Comparison of ENCODE assay signal across 15 mouse cellular contexts in genomic region chr5:89040814-89041213, GRCm38 (mm10).
DNase-seq lines count a peak whose midpoint lies in the region; ATAC-seq and TF ChIP-seq lines count a peak whose summit lies in the region.
"Had no signal": no experiment of that assay in that cellular context is flagged by ENCODE, and none has a peak within 500 bp of the region (broad histone marks: within the 10 kb centered on the region; RNA-seq: fewer than 3 reads in every experiment).

No protein-coding gene starts in this region.

- peaks cover 27% of the 10 kb centered on the region for H3K4me1 ChIP-seq in heart, embryonic 16.5 days (ENCODE audit: control insufficient read depth, insufficient read depth, low read length)
- H3K4me1 ChIP-seq in heart, embryonic 11.5 days (ENCODE audit: control insufficient read depth, insufficient read depth, low read length) = peaks cover 16% of the 10 kb centered on the region
- H3K4me1 ChIP-seq in neural tube, embryonic 14.5 days (ENCODE audit: control insufficient read depth, insufficient read depth, low read length) = peaks cover 6% of the 10 kb centered on the region; the same call in 1 of the 2 replicates
- H3K4me1 ChIP-seq: stomach, embryonic 15.5 days had no signal

- ATAC-seq in heart, embryonic 16.5 days (replicated peaks; ENCODE audit: extremely low read depth, insufficient read depth, low FRiP score) = peak; percentile 57
- ATAC-seq in heart, embryonic 11.5 days (replicated peaks; ENCODE audit: insufficient number of reproducible peaks, low FRiP score, low TSS enrichment) = no peak
- ATAC-seq in neural tube, embryonic 14.5 days (ENCODE audit: low read depth) = 0 out of 2 replicates have a peak, but pooled peaks have one; percentile 25
- ATAC-seq: forebrain, embryonic 16.5 days; inflammation-experienced regulatory T-cells, adult 6 months; lung, postnatal 0 days; midbrain, embryonic 16.5 days had no signal

- H3K36me3 ChIP-seq in heart, embryonic 16.5 days (ENCODE audit: control insufficient read depth, insufficient read depth) = no peaks in the 10 kb centered on the region
- no peaks in the 10 kb centered on the region for H3K36me3 ChIP-seq in heart, embryonic 11.5 days (ENCODE audit: control insufficient read depth, insufficient read depth, low read length)
- H3K36me3 ChIP-seq in neural tube, embryonic 14.5 days (ENCODE audit: control insufficient read depth, insufficient read depth, low read length) = no peaks in the 10 kb centered on the region
- H3K36me3 ChIP-seq: stomach, embryonic 15.5 days had no signal

- no peak overlapping the region for H3K4me2 ChIP-seq in heart, embryonic 16.5 days (ENCODE audit: low read depth, low read length)
- H3K4me2 ChIP-seq in heart, embryonic 11.5 days = no peak overlapping the region
- H3K4me2 ChIP-seq in neural tube, embryonic 14.5 days (ENCODE audit: low read depth, low read length) = no peak overlapping the region
- H3K4me2 ChIP-seq: liver, embryonic 11.5 days; stomach, embryonic 15.5 days had no signal

- H3K27ac ChIP-seq in heart, embryonic 16.5 days (ENCODE audit: low read length) = peak overlapping the region; percentile 72
- no peak overlapping the region; the same call in 1 of the 2 replicates for H3K27ac ChIP-seq in heart, embryonic 11.5 days (ENCODE audit: low read depth, low read length)
- H3K27ac ChIP-seq in layer of hippocampus, adult 2 months = 0 out of 2 replicates have a peak overlapping the region, but pooled peaks have one; percentile 25
- no peak overlapping the region for H3K27ac ChIP-seq in neural tube, embryonic 14.5 days (ENCODE audit: low read depth, low read length)
- H3K27ac ChIP-seq: stomach, embryonic 15.5 days had no signal

- no peaks in the 10 kb centered on the region for H3K9me3 ChIP-seq in heart, embryonic 16.5 days (replicated peaks; ENCODE audit: control insufficient read depth, low read length)
- H3K9me3 ChIP-seq in heart, embryonic 11.5 days (replicated peaks; ENCODE audit: control insufficient read depth, low read length) = no peaks in the 10 kb centered on the region
- no peaks in the 10 kb centered on the region; the same call in 1 of the 2 replicates for H3K9me3 ChIP-seq in neural tube, embryonic 14.5 days (ENCODE audit: control insufficient read depth, low read length)
- H3K9me3 ChIP-seq: stomach, embryonic 15.5 days had no signal

- DNase-seq in adrenal gland, postnatal 10 days = peak; percentile 53
- DNase-seq in adrenal gland, adult 8-10 months = no peak
- DNase-seq in layer of hippocampus, adult 2 months (ENCODE audit: low spot score in 2 of 2) = no peak
- no peak for DNase-seq in layer of hippocampus, postnatal 25 days (ENCODE audit: extremely low spot score in 1 of 2, low spot score in 1 of 2)
- DNase-seq in spleen, postnatal 10 days (ENCODE audit: low spot score in 2 of 2) = no peak
- DNase-seq: cerebellum, adult 9-10 months had no signal

- no peak for TF ChIP-seq CTCF in layer of hippocampus, adult 2 months (conservative IDR thresholded peaks at IDR 0.05)

- H3K27me3 ChIP-seq in heart, embryonic 16.5 days (ENCODE audit: control insufficient read depth, insufficient read depth, low read length) = no peaks in the 10 kb centered on the region
- no peaks in the 10 kb centered on the region for H3K27me3 ChIP-seq in heart, embryonic 11.5 days (ENCODE audit: control insufficient read depth, insufficient read depth, low read length)
- no peaks in the 10 kb centered on the region for H3K27me3 ChIP-seq in neural tube, embryonic 14.5 days (ENCODE audit: control insufficient read depth, insufficient read depth, low read length)
- H3K27me3 ChIP-seq: stomach, embryonic 15.5 days had no signal

- H3K9ac ChIP-seq in heart, embryonic 16.5 days (ENCODE audit: low read length) = peak overlapping the region; percentile 10
- H3K9ac ChIP-seq in heart, embryonic 11.5 days (ENCODE audit: low read depth, low read length) = no peak overlapping the region
- no peak overlapping the region for H3K9ac ChIP-seq in neural tube, embryonic 14.5 days (replicated peaks; ENCODE audit: low read depth, low read length)
- H3K9ac ChIP-seq: stomach, embryonic 15.5 days had no signal

- WGBS in heart, embryonic 16.5 days = 31% methylated on average over 3 of the region's 3 CpGs
- 46% methylated on average over 3 of the region's 3 CpGs for WGBS in heart, embryonic 11.5 days (ENCODE audit: insufficient replicate concordance)
- WGBS in neural tube, embryonic 14.5 days = 36% methylated on average over 3 of the region's 3 CpGs

- H3K4me3 ChIP-seq in heart, embryonic 16.5 days (ENCODE audit: low read length) = no peak overlapping the region
- no peak overlapping the region for H3K4me3 ChIP-seq in heart, embryonic 11.5 days (ENCODE audit: low read depth, low read length)
- no peak overlapping the region for H3K4me3 ChIP-seq in layer of hippocampus, adult 2 months
- no peak overlapping the region for H3K4me3 ChIP-seq in neural tube, embryonic 14.5 days (ENCODE audit: low read depth, low read length)
- H3K4me3 ChIP-seq: stomach, embryonic 15.5 days had no signal

Comparison
In these comparisons a context has a peak if more than half of its experiments do, and no peak if none do; other contexts are left out.
1. H3K27ac ChIP-seq: peak in heart, embryonic 16.5 days (single experiment) and layer of hippocampus, adult 2 months (single experiment); none in heart, embryonic 11.5 days (single experiment) and neural tube, embryonic 14.5 days (single experiment).